Mouse (Mus musculus) liver, embryonic 15.5 days (tissue): ENCODE data around the gene Rcor2. TPM values are rescaled to one million over a fixed set of nuclear protein-coding genes. Genes with fewer than 3 reads are reported as not detected.

ENCODE experiments used
- ATAC-seq: fragments of 200-750 bp; cut with Nextera tagmentation; 2 replicates; pipeline ENCODE4 v1.8.0; 2017; ENCODE audit warnings: moderate number of reproducible peaks, mild to moderate bottlenecking, moderate library complexity; ENCODE audit not compliant: insufficient read depth
- H3K27ac ChIP-seq: fragments of 300-500 bp; sonication (generic); replicated peaks from 2 replicates; pipeline ENCODE4 v1.5.1; 2015; ENCODE audit warnings: mild to moderate bottlenecking, inconsistent platforms
- H3K27me3 ChIP-seq: fragments of 300-500 bp; sonication (generic); 2 replicates; pipeline ENCODE4 v1.6.1; 2015; ENCODE audit warnings: mild to moderate bottlenecking, inconsistent platforms
- H3K36me3 ChIP-seq: fragments of 300-500 bp; sonication (generic); replicated peaks from 2 replicates; pipeline ENCODE4 v1.6.1; 2015; ENCODE audit warnings: moderate library complexity, mild to moderate bottlenecking, inconsistent platforms
- H3K4me1 ChIP-seq: fragments of 300-500 bp; sonication (generic); replicated peaks from 2 replicates; pipeline ENCODE4 v1.6.1; 2015; ENCODE audit warnings: inconsistent platforms
- H3K4me2 ChIP-seq: fragments of 300-500 bp; sonication (generic); 2 replicates; pipeline ENCODE4 v1.6.1; 2015; ENCODE audit warnings: moderate library complexity, mild to moderate bottlenecking, inconsistent platforms
- H3K4me3 ChIP-seq: fragments of 300-500 bp; sonication (generic); replicated peaks from 2 replicates; pipeline ENCODE4 v1.5.1; 2015; ENCODE audit warnings: mild to moderate bottlenecking, inconsistent platforms
- H3K9ac ChIP-seq: fragments of 300-500 bp; sonication (generic); 2 replicates; pipeline ENCODE4 v1.6.1; 2015; ENCODE audit warnings: moderate library complexity, mild to moderate bottlenecking, inconsistent platforms
- H3K9me3 ChIP-seq: fragments of 300-500 bp; sonication (generic); replicated peaks from 2 replicates; pipeline ENCODE4 v1.6.1; 2016; ENCODE audit warnings: inconsistent platforms
- WGBS: fragments of 180-500 bp; shearing (Covaris S2); methylation state at CpG from one replicate; pipeline ENCODE4 v1.1.7; 2015; ENCODE audit warnings: mixed read lengths; ENCODE audit not compliant: insufficient replicate concordance; 5-methylcytosine and 5-hydroxymethylcytosine counted together
- polyA plus RNA-seq: library from polyadenylated mRNA; unstranded; fragments of >200 nt; fragmentation: Nextera tagmentation; extraction: Ambion mirVana; gene quantifications from 2 replicates; pipeline ENCODE4 v1.2.1, GENCODE M21; 2015

Gene Rcor2
- polyA plus RNA-seq, 1 experiment from 2014 or later, result 1.3 TPM

DNA sequence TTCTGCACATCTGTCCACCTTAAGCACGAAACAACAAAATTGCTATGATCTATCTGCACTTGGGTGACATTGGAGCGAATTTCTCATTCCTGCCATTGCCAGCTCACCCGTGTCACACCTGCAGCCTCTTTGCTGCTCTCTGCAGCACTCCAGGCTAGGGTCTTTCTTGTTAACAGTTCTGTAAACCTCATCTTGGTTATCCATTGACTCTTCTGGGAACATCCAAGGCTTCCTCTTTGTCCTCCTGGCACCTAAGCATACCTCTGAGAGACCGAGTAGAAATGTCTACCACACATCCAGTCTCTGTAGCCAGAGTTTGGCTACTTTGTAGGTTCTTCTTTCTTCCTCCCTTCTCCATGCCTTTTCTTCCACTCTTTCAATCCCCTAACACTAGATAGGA is 28.8 kb downstream of the Rcor2 start:
- ATAC-seq, result no peak
- H3K36me3 ChIP-seq, result peaks cover 6% of the 10 kb centered on the region; the same call in 1 of the 2 replicates
- H3K4me2 ChIP-seq, result peak overlapping the region; percentile 79
- H3K27me3 ChIP-seq, result no peaks in the 10 kb centered on the region
- WGBS, result 63% methylated on average over 4 of the region's 4 CpGs
- H3K9ac ChIP-seq, result no peak overlapping the region
- no peak overlapping the region for H3K4me3 ChIP-seq
- no peaks in the 10 kb centered on the region for H3K9me3 ChIP-seq
- H3K4me1 ChIP-seq, result peaks cover 85% of the 10 kb centered on the region
- peak overlapping the region; percentile 88 for H3K27ac ChIP-seq

DNA sequence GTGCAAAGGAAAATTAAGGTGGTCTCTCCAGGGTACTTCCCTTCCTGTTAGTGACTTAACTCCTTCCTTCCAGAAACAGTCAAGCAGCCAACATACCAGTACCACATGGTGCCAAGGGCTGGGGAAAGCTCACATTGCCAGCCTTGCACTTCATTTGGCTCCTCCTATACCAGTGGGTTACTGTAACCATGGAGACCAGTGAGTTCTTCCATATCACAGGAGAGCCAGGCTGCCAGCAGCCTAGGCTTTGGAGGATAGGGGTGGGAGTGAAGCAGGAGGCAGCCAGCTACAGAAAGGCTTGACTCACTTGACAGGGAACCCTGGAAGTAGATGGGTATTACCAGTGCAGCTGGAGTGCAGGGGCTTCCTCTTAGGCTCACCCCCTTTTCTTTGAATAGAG is 31.9 kb downstream of the Rcor2 start:
- Histone ChIP-seq H3K27ac (no peak overlapping the region), H3K9ac (no peak overlapping the region), H3K4me2 (no peak overlapping the region), H3K36me3 (peaks cover 6% of the 10 kb centered on the region; the same call in 1 of the 2 replicates), H3K27me3 (no peaks in the 10 kb centered on the region), H3K4me3 (no peak overlapping the region), H3K4me1 (peaks cover 83% of the 10 kb centered on the region), H3K9me3 (no peaks in the 10 kb centered on the region)
- ATAC-seq, result no peak

DNA sequence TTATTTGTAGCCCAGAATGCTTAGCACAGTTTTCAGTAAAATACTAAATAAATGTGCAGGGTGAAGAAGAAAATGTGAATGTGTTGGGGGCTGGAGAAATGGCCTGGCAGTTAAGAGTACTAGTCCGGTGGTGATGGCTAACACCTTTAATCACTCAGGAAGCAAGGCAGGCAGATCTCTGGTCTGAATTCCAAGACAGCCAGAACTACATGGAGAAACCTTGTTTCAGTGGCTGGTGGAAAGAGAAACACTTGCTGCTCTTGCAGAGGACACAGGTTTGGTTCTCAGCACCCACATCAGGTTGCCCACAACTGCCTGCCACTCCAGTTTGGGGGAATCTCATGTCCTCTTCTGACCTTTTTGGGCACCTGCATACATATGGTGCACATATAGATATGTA is 33.0 kb downstream of the Rcor2 start:
- no peak overlapping the region for H3K4me2 ChIP-seq
- no peak overlapping the region for H3K4me3 ChIP-seq
- no peaks in the 10 kb centered on the region for H3K27me3 ChIP-seq
- peaks cover 78% of the 10 kb centered on the region for H3K4me1 ChIP-seq
- 90% methylated on average over 1 of the region's 1 CpGs for WGBS
- no peak overlapping the region for H3K9ac ChIP-seq
- no peaks in the 10 kb centered on the region for H3K9me3 ChIP-seq
- ATAC-seq, result no peak
- peaks cover 6% of the 10 kb centered on the region; the same call in 1 of the 2 replicates for H3K36me3 ChIP-seq
- H3K27ac ChIP-seq, result no peak overlapping the region

DNA sequence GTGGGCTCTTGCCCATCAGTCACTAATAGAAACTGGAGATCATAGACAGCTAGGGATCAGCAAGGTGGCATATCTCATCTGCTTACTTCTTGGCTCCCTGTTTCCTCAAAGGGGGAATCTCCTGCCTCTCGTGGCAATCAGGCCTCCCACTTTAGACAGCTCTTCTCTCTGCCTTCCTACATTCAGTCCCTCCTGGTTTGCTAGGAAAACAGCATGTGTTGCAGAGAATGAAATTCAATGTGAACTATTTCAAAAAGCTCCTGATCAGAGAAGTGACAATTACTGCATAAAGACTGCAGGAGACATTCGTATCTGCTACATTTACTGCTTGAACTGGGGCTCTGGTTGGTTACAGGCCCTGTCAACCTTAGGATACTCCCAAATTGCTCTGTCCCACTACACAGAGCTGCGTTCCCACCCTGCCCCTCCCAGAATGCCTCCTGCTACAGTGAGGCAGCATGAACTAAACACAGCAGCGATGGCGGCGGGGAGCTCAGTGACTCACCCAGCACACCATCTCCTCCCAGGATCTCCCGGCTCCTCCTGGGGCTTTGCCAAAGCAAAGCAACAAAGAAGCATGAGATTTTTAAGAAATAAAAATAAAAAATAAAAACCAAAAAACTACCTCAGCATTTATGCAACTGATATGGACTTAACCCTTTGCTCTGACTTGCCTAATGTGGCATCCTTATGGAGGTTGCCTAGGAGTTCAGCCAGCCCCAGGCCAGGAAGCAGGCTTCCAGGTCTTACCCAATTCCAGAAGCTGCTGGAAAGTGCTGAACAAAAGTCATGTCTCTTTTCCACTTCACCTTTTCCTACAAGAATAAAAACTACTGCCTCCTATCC is 34.7 kb downstream of the Rcor2 start:
- WGBS, result 71% methylated on average over 7 of the region's 7 CpGs
- Histone ChIP-seq H3K27ac (no peak overlapping the region), H3K4me1 (peaks cover 78% of the 10 kb centered on the region)

DNA sequence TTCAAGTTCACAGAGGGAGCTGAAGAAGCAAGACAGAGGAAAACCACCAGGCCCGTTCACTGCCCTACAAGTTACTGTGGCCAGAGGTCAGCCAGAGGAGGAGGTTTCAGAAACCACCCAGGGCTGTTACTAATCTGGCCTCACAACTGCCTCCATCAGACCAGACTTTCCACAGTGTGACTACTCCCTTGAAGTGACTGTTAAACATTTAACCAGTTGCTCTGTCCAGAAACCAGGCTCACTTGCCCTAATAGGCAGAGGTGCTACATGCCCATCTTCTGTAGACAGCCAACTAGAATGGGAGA is 35.3 kb downstream of the Rcor2 start:
- Histone ChIP-seq H3K4me1 (peaks cover 78% of the 10 kb centered on the region), H3K9ac (no peak overlapping the region), H3K4me3 (no peak overlapping the region), H3K9me3 (no peaks in the 10 kb centered on the region), H3K27ac (no peak overlapping the region), H3K36me3 (peaks cover 6% of the 10 kb centered on the region; the same call in 1 of the 2 replicates), H3K4me2 (no peak overlapping the region), H3K27me3 (no peaks in the 10 kb centered on the region)
- no peak for ATAC-seq
- 61% methylated on average over 1 of the region's 1 CpGs for WGBS

More for the DNA sequence above, 34.7 kb downstream of the Rcor2 start:
- Histone ChIP-seq H3K9me3 (no peaks in the 10 kb centered on the region), H3K4me3 (no peak overlapping the region), H3K9ac (no peak overlapping the region), H3K4me2 (no peak overlapping the region), H3K27me3 (no peaks in the 10 kb centered on the region), H3K36me3 (peaks cover 6% of the 10 kb centered on the region; the same call in 1 of the 2 replicates)
- ATAC-seq, result no peak

DNA sequence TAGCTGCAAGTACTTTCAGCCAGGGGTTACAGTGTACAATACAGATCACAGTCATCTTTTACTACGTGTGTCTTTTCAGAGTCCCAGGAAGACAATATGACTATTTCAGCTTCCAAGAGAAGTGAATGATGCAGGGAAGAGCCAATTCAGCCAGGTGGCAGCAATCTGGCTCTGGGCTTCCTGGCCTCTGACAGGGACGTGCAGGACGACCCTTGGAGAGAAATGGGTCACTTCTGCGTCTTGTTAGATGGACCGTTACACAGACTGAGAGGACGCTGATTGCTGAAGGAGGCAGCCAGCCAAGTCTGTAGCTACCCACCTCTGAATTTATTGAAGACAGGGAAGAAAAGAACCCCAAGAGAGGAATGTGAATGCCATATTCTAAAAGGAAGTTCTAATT is 36.7 kb downstream of the Rcor2 start:
- peaks cover 3% of the 10 kb centered on the region; the same call in 1 of the 2 replicates for H3K36me3 ChIP-seq

DNA sequence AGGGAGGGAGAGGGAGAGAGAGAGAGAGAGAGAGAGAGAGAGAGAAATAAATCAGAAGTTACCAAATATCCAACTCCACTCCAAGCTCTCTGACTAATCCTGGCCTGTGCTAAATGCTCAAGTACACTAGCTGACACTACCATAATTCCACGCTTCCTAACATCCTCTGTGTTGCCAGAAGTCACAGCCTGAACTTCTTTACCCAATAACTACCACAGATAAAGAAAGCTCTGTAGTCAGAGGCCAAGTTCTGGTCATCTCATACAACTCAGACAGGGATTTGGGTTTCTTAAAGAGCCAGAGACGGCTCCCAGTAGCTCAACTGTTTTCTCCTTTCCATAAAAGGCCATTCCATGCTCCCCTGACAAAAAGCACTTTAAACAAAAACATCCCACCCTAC is 37.7 kb downstream of the Rcor2 start:
- H3K27ac ChIP-seq, result no peak overlapping the region
- 0 out of 2 replicates have a peak, but pooled peaks cover 3% of the 10 kb centered on the region for H3K36me3 ChIP-seq
- no peaks in the 10 kb centered on the region for H3K9me3 ChIP-seq
- no peak overlapping the region for H3K4me2 ChIP-seq
- no peak overlapping the region for H3K4me3 ChIP-seq
- no peak for ATAC-seq
- H3K27me3 ChIP-seq, result no peaks in the 10 kb centered on the region
- no peak overlapping the region for H3K9ac ChIP-seq
- 71% methylated on average over 2 of the region's 2 CpGs for WGBS
- H3K4me1 ChIP-seq, result peaks cover 81% of the 10 kb centered on the region

More for the DNA sequence above, 36.7 kb downstream of the Rcor2 start:
- no peak overlapping the region for H3K4me2 ChIP-seq
- no peaks in the 10 kb centered on the region for H3K27me3 ChIP-seq
- peaks cover 80% of the 10 kb centered on the region for H3K4me1 ChIP-seq
- no peak overlapping the region for H3K27ac ChIP-seq
- no peak overlapping the region for H3K9ac ChIP-seq
- 75% methylated on average over 6 of the region's 6 CpGs for WGBS
- H3K9me3 ChIP-seq, result no peaks in the 10 kb centered on the region
- no peak overlapping the region for H3K4me3 ChIP-seq
- no peak for ATAC-seq

DNA sequence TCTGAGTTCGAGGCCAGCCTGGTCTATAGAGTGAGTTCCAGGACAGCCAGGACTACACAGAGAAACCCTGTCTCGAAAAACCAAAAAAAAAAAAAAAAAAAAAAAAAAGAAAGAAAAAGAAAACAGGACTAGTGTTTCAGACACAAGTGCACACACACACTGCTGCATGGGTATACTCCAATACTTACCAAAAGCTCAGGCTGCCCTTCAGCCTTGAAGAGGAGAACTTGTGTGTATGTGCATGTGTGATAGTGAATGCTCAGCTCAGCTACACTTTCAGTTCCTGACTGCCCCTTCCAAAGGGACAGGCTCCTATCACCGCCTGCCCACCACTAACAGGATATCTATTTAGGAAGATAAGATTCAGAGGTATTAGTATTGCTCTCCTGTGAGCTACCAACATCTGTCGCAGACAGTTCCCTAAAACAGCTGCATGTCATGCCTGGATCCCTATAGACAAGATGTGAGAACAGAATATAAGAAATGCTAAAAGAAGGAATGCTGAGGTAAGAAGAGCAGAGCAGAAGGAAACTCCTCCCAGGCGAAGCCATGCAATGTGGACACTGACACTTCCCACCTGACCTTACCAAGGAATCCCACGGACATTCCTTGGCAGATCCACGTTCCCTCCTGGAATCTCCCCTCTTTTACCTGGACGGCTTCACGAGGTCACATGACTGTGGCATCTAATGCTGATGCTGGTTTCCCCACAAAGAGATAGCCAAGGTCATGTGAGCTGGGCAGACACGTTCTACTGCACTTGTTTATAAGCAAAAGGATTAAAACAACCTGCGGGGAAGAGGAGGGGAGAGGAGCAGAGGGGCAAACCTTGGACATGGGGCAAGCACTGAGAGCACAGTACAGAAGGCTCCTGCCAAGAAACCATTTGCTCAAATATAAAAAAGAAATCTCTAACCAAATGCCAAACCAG is 38.5 kb downstream of the Rcor2 start:
- no peak for ATAC-seq
- Histone ChIP-seq H3K4me3 (no peak overlapping the region), H3K27me3 (no peaks in the 10 kb centered on the region), H3K4me1 (peaks cover 89% of the 10 kb centered on the region), H3K4me2 (no peak overlapping the region), H3K9ac (no peak overlapping the region), H3K27ac (peak overlapping the region; percentile 20; the same call in 1 of the 2 replicates), H3K36me3 (no peaks in the 10 kb centered on the region), H3K9me3 (no peaks in the 10 kb centered on the region)
- 43% methylated on average over 10 of the region's 11 CpGs for whole genome bisulfite sequencing

DNA sequence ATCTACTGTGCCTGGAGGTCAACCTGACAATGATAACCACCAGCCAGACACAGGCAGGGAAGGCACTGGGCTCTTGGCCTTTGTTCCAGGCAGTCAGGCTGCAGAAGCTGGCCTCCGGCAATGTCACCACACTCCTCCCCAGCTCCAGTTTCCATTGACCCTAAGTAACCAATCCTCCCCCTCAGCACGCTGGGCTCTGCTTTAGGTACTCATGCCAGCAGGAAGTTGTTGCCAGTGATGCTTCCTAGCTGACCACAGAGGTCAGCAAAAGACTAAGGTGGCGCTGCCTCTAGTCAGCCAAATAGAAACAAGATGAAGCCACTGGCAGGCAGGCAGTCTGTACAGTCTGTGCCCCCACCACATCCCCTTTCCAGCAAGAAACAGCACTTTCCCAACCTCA is 39.8 kb downstream of the Rcor2 start:
- WGBS, result 47% methylated on average over 3 of the region's 3 CpGs
- no peak overlapping the region for H3K4me2 ChIP-seq
- H3K27ac ChIP-seq, result 0 out of 2 replicates have a peak overlapping the region, but pooled peaks have one; percentile 43
- ATAC-seq, result no peak
- peaks cover 94% of the 10 kb centered on the region for H3K4me1 ChIP-seq
- H3K36me3 ChIP-seq, result no peaks in the 10 kb centered on the region
- H3K9ac ChIP-seq, result no peak overlapping the region
- H3K27me3 ChIP-seq, result no peaks in the 10 kb centered on the region
- no peaks in the 10 kb centered on the region for H3K9me3 ChIP-seq
- H3K4me3 ChIP-seq, result no peak overlapping the region

DNA sequence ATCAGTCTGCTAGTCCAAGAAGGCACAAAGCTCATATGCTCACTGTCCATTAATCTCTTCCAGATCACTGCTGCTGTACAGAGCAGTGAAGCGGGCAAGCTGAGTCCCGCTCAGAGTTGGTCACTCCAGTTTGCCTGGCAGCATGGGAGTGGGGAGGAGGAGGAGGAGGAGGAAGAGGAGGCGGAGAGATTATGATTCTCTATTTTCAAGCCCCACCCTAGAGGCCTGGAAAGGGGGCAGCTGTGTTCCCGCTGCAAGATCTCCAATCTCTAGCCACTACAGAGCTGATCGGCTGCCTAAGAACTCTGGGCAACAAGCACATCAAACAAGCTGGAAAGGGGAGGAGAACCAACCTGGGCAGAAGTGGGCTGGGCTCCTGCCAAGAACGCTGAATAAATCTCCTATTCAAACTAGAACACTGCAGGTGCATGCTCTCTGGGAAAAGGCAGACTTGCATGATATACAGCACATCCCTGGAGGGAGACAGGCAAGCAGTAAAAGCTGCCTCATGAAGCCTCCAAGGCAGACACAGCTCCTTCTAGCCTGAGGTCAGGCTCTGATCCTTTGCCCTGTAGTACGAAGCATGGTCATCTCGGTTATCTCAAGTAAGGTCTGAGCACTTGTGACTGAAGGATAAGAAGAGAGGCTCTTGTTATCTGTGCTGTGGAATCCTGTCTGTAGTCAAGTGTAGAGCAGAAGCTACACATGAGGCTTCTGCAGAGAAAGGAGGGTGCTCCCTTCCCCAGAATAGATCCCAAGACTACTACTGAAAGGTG is 41.1 kb downstream of the Rcor2 start:
- Histone ChIP-seq H3K4me3 (peak overlapping the region; percentile 23), H3K27ac (peak overlapping the region; percentile 73), H3K9me3 (no peaks in the 10 kb centered on the region), H3K27me3 (no peaks in the 10 kb centered on the region), H3K9ac (0 out of 2 replicates have a peak overlapping the region, but pooled peaks have one; percentile 3), H3K4me2 (peak overlapping the region; percentile 67), H3K36me3 (no peaks in the 10 kb centered on the region), H3K4me1 (peaks cover 94% of the 10 kb centered on the region)
- WGBS, result 16% methylated on average over 8 of the region's 8 CpGs
- peak; percentile 77 for ATAC-seq
